Mouse (Mus musculus) limb, embryonic 14.5 days (tissue): ENCODE results near the gene R3hcc1l. TPM values are rescaled to one million over a fixed set of nuclear protein-coding genes. Genes with fewer than 3 reads are reported as not detected.

Experiments used
- ATAC-seq: fragments of 200-750 bp; cut with Nextera tagmentation; 2 replicates; pipeline ENCODE4 v1.8.0; 2017; ENCODE audit warnings: low read depth, moderate number of reproducible peaks, moderate TSS enrichment; ENCODE audit not compliant: low FRiP score
- DNase-seq: peaks from one replicate; pipeline ENCODE4 v3.0.0-alpha.2; 2015; ENCODE audit warnings: low spot score
- H3K27ac ChIP-seq: fragments of 300-500 bp; sonication (generic); replicated peaks from 2 replicates; pipeline ENCODE4 v1.5.1; 2014; ENCODE audit warnings: low read depth, mild to moderate bottlenecking, low read length, moderate library complexity, mixed read lengths
- H3K27me3 ChIP-seq: fragments of 300-500 bp; sonication (generic); 2 replicates; pipeline ENCODE4 v1.6.1; 2014; ENCODE audit warnings: low read length, mixed read lengths; ENCODE audit not compliant: control insufficient read depth, insufficient read depth
- H3K36me3 ChIP-seq: fragments of 300-500 bp; sonication (generic); 2 replicates; pipeline ENCODE4 v1.6.1; 2014; ENCODE audit warnings: mild to moderate bottlenecking, low read length, moderate library complexity, mixed read lengths; ENCODE audit not compliant: control insufficient read depth, insufficient read depth
- H3K4me1 ChIP-seq: fragments of 300-500 bp; sonication (generic); 2 replicates; pipeline ENCODE4 v1.6.1; 2014; ENCODE audit warnings: antibody characterized with exemption, low read length, mixed read lengths; ENCODE audit not compliant: control insufficient read depth, insufficient read depth
- H3K4me2 ChIP-seq: fragments of 300-500 bp; sonication (generic); replicated peaks from 2 replicates; pipeline ENCODE4 v1.6.1; 2014; ENCODE audit warnings: low read depth, mild to moderate bottlenecking, low read length, moderate library complexity; ENCODE audit not compliant: severe bottlenecking
- H3K4me3 ChIP-seq: fragments of 300-500 bp; sonication (generic); replicated peaks from 2 replicates; pipeline ENCODE4 v1.5.1; 2014; ENCODE audit warnings: low read length
- H3K9ac ChIP-seq: fragments of 300-500 bp; sonication (generic); 2 replicates; pipeline ENCODE4 v1.6.1; 2014; ENCODE audit warnings: mild to moderate bottlenecking, low read depth, low read length, moderate library complexity; ENCODE audit not compliant: severe bottlenecking
- H3K9me3 ChIP-seq: fragments of 300-500 bp; sonication (generic); 2 replicates; pipeline ENCODE4 v1.6.1; 2016; ENCODE audit warnings: low read length; ENCODE audit not compliant: control insufficient read depth
- POLR2A ChIP-seq: fragments of 200-500 bp; IDR thresholded peaks from 2 replicates; pipeline ENCODE4 v1.8.0; 2012; ENCODE audit warnings: inconsistent platforms, mild to moderate bottlenecking, moderate library complexity, borderline replicate concordance; ENCODE audit not compliant: insufficient read depth, insufficient read length; ENCODE audit errors: extremely low read depth
- WGBS: fragments of 180-500 bp; shearing (Covaris S2); extraction: QIAGEN DNeasy Blood & Tissue Kit; methylation state at CpG from one replicate; pipeline ENCODE4 v1.1.7; 2014; 5-methylcytosine and 5-hydroxymethylcytosine counted together
- polyA plus RNA-seq, 2 experiments: library from polyadenylated mRNA; depleted of rRNA in 1 of 2; stranded (reverse) in 1 of 2; unstranded in 1 of 2; fragments of >200 nt; fragmentation: Nextera tagmentation in 1 of 2; extraction: Ambion mirVana in 1 of 2; gene quantifications; 2 replicates each; pipeline versions ENCODE4 v1.2.1 to v1.2.3; 2012 to 2014

R3hcc1l gene
- polyA plus RNA-seq, 2 experiments: 15.1 to 19.6 TPM

GRCm38 (mm10) chr19:42563726-42564270 is 45.2 kb downstream of the R3hcc1l start:
- DNase-seq: no peak
- no peaks in the 10 kb centered on the region for H3K27me3 ChIP-seq
- no peak overlapping the region for H3K4me3 ChIP-seq
- WGBS: 86% methylated on average over 3 of the region's 3 CpGs
- TF ChIP-seq POLR2A: no peak
- H3K4me1 ChIP-seq: no peaks in the 10 kb centered on the region
- no peak overlapping the region for H3K9ac ChIP-seq
- no peak overlapping the region for H3K4me2 ChIP-seq
- H3K9me3 ChIP-seq: no peaks in the 10 kb centered on the region
- no peak overlapping the region for H3K27ac ChIP-seq
- H3K36me3 ChIP-seq: peaks cover 7% of the 10 kb centered on the region; the same call in 1 of the 2 replicates
- no peak for ATAC-seq

- no peaks in the 10 kb centered on the region for H3K27me3 ChIP-seq
- no peak overlapping the region for H3K27ac ChIP-seq
- DNase-seq (no peak), ATAC-seq (no peak)
- H3K36me3 ChIP-seq: peaks cover 7% of the 10 kb centered on the region; the same call in 1 of the 2 replicates
- H3K4me3 ChIP-seq: no peak overlapping the region
- no peak overlapping the region for H3K4me2 ChIP-seq
- TF ChIP-seq POLR2A: no peak
- no peaks in the 10 kb centered on the region for H3K9me3 ChIP-seq
- no peak overlapping the region for H3K9ac ChIP-seq
- no peaks in the 10 kb centered on the region for H3K4me1 ChIP-seq
- WGBS: 94% methylated on average over 4 of the region's 4 CpGs
Observed at GRCm38 (mm10) chr19:42566283-42567019, 47.9 kb downstream of the R3hcc1l start.

- Histone ChIP-seq H3K36me3 (peaks cover 7% of the 10 kb centered on the region; the same call in 1 of the 2 replicates), H3K27ac (no peak overlapping the region), H3K4me2 (no peak overlapping the region), H3K4me3 (no peak overlapping the region), H3K27me3 (no peaks in the 10 kb centered on the region), H3K4me1 (no peaks in the 10 kb centered on the region), H3K9me3 (no peaks in the 10 kb centered on the region), H3K9ac (no peak overlapping the region)
- DNase-seq (no peak), ATAC-seq (no peak)
- TF ChIP-seq POLR2A: no peak
Observed at GRCm38 (mm10) chr19:42567020-42567419, 48.5 kb downstream of the R3hcc1l start.

GRCm38 (mm10) chr19:42569076-42569475 is 50.5 kb downstream of the R3hcc1l start:
- Histone ChIP-seq H3K4me3 (no peak overlapping the region), H3K4me1 (no peaks in the 10 kb centered on the region), H3K9ac (no peak overlapping the region), H3K4me2 (no peak overlapping the region), H3K27ac (no peak overlapping the region), H3K27me3 (no peaks in the 10 kb centered on the region), H3K9me3 (no peaks in the 10 kb centered on the region), H3K36me3 (no peaks in the 10 kb centered on the region; the same call in 1 of the 2 replicates)
- TF ChIP-seq POLR2A: no peak
- ATAC-seq (no peak), DNase-seq (no peak)
- 87% methylated on average over 2 of the region's 2 CpGs for WGBS

GRCm38 (mm10) chr19:42571291-42571690 is 52.7 kb downstream of the R3hcc1l start:
- 72% methylated on average over 4 of the region's 4 CpGs for WGBS
- H3K36me3 ChIP-seq: no peaks in the 10 kb centered on the region
- H3K27ac ChIP-seq: no peak overlapping the region
- no peaks in the 10 kb centered on the region for H3K4me1 ChIP-seq
- H3K9me3 ChIP-seq: no peaks in the 10 kb centered on the region
- no peak for TF ChIP-seq POLR2A
- H3K4me3 ChIP-seq: no peak overlapping the region
- DNase-seq (no peak), ATAC-seq (no peak)
- H3K27me3 ChIP-seq: no peaks in the 10 kb centered on the region
- no peak overlapping the region for H3K9ac ChIP-seq
- no peak overlapping the region for H3K4me2 ChIP-seq

GRCm38 (mm10) chr19:42575317-42575716 is 56.8 kb downstream of the R3hcc1l start:
- no peaks in the 10 kb centered on the region for H3K9me3 ChIP-seq
- H3K4me1 ChIP-seq: no peaks in the 10 kb centered on the region
- H3K4me3 ChIP-seq: no peak overlapping the region
- ATAC-seq: no peak
- H3K27ac ChIP-seq: no peak overlapping the region
- WGBS: 65% methylated on average over 2 of the region's 2 CpGs
- H3K36me3 ChIP-seq: no peaks in the 10 kb centered on the region
- no peak overlapping the region for H3K4me2 ChIP-seq
- H3K27me3 ChIP-seq: no peaks in the 10 kb centered on the region
- no peak for DNase-seq
- no peak for TF ChIP-seq POLR2A
- no peak overlapping the region for H3K9ac ChIP-seq
